Mouse (Mus musculus): ENCODE measurements at regions not wholly inside any gene's neighbourhood (a gene's known extent, or its start where the extent isn't known, plus 50 kb on each side); places are given as distances from the start of the nearest gene placed in this dataset.
A peak's percentile ranks its signal among the peaks of the same experiment; 100 is the strongest.

DNA sequence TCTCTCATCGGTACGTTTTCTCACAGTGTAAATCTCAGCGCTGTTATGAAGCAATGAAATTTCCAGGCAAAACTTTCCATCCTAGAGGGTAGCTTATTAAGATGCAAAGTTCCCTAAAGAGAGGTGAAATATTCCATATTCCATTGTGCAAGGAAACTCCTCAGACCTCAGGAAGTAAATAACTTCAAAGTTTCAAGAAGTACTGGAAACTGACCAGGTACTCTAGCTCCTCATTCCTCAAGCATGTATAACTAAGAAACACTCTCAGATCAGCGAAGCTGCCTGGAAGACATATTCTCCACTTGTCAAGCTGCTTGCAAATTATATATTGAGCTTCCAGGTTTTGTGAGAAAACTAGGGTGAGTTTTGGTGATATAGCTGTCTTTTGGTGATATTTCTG, 279.8 kb upstream of the Mad2l1 start:
- DNase-seq: no peak

DNA sequence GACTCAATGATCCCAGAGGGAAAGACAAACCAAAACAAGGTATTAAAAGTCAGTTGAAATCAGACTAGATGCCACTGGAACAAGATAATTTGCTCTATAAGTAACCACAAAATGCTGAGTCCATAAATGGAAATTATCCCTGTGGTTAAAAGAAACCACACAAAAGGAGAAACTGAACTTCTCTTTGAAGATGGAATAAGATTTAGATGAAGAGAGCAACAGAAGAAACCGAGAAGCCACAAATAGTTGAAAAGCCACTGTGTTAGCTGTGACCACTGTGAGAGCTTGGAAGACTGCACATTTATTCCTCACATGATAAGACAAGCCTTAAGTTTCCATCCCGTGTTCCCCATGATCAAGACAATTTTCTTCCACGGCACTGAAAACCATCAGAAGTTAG, 271.8 kb upstream of the Mad2l1 start:
- no peak for DNase-seq

DNA sequence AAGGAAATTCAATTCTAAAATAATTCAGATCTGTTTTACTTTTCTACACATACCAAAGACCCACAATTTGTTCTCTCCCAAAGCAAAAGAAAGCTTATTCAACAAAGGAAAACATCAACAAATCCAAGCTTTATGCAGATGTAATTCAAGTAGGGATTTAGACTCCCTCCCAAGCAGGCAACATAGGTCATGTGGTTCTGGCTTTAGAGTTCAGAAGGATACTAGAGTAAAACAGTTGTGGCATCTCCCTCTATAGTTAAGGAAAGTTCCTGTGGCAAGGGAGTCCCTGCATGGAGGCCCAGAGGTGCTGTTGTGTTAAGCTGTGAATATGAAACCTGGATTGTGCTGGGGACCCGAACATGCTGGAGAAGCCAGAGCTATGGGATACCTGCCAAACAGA, 271.3 kb upstream of the Mad2l1 start:
- no peak for DNase-seq

DNA sequence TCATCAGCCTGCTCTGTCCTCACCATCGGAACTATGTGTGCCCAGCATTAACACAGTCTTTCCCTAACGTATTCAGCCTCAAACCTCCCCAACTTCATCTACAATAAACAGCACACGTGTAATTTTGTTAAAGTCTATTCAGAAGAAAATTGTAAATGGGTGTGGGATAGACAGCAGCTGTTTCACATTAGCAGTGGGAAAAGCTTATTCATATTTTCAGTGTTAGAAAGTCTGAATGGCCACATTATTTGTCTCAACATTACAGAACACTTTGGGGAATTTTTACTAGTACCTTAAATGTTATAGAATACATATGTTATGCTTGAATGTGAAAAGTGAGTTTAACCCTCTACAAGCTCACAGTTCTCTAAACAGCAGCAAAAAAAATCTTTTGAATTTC, 266.8 kb upstream of the Mad2l1 start:
- DNase-seq: no peak

DNA sequence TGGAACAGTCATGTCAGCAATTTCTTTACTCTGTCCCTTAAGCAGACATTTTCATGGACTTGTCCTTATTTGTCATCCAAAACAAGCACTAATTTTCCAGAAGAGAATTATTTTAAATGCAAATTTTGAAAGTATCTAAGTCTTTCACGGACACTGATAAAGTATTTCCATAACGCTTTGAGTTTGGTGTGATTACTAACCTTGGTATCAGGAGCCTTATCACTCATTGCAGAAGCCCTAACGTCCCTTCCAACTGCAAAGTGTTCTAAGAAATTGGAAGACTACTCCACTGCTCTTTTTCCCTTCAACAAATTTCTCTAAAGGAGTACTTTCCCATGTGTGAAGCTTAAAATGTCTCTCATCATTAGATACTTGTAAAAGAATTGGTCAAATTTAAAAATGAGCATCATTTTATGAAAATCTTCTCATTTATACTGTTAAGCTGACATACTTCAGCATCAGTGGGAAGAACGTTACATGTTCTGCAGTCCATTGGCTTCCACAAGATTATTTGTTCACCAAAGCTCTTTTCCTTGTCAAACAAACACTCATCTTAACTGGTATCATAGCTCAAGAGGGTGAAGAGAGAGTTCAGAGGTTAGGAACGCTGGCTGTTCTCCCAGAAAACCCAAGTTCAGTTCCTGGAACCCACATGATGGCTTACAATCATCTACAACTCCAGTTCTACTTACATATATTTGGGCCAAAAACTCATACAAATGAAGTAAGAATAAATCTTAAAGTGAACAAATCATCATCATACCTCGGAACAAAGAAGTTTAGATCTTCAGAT, 263.6 kb upstream of the Mad2l1 start:
- DNase-seq: no peak

DNA sequence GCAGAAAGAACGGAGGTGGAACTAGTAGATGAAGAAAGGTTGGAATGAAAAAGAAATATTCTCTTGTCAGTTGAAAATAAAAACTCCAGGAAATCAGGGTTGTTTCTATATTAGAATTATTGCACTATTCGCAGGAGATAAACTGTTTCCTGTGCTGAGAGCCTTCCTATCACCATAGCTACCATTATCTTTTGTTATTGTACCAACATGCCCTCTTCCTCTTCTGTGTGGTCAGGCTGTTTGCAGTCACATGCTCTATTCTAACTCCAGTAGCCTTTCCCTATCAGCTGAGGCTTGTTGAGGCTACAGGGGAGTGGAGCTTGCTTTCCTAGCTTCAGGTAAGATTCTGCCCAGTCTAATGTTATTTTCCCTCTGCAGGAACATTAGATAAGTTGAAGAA, 263.0 kb upstream of the Mad2l1 start:
- no peak for DNase-seq

DNA sequence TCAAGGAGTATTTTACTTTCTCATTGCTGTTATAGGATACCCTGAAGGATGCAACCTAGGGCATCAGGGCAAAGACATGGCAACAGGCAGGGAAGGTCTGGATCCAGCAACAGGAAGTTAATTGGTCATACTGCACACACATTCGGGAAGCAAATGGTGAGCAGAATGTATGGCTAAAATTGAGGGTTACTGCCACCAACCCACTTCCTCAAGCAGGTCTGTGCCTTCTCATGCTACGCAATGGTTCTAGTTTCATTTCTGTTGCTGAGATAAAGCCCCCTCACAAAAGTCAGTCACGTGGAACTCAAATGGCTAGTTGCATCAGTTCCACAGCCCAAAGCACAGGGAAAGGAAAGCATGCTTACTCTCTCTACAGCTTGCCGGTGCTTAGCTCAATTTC, 260.5 kb upstream of the Mad2l1 start:
- DNase-seq: no peak

DNA sequence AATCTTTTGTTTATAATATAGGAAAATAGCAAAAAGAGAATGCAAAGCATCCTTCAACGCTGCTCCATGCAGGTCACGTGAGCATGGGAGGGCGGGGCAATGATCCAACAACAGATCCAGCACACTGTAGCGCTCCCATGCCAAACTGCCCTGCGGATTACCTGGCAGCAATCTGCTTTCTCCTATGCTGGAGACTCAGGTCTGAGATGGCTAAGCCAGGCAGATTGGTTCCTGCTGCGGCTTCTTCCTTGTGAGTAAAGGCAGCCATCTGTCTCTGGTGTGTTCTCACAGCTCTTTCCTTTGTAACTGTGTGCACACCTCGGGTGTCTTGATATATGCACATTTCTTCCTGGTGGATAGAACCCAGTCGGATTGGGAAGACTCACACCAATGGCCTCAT, 254.5 kb upstream of the Mad2l1 start:
- no peak for DNase-seq

DNA sequence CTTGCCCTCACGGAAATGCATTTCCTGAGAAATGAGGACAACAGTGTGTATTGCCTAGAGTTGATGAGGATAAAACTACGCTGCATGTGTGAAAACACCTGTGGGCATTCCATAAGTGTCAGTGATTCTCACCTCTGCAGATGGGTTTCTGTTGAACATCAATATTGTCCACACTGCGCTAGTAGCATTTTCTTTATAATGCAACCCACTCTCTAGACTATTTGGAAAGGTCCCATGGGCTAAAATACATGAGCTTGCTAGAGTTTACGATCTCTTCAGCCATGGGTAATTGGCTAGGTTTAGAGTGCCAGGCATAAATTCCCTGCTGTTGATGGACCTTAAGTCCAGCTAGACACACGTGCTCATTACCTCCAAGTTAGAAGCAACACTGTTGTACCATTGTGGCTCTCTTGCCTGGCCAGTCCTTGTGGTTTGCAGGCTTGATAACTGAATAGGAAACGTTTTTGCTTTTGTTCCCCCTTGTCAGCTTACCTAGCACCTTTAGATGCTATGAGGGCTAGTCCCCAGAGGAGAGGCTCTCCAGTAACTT, 252.5 kb upstream of the Mad2l1 start:
- DNase-seq: no peak

DNA sequence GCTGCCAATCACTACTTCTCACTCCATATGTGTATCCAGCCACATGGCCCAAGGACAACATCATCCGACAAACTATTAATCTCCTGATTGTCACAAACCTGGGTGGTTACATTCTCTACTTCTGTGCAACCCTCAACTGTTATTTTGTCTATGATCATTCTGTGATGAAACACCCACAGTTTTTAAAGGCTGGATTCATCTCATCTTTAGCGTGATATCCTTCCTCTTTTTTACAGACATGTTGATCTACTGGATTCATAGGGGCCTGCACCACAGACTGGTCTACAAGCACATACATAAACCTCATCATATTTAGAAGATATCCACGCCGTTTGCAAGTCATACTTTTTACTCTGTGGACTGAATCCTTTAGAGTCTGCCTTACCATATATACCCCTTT, 251.7 kb upstream of the Mad2l1 start:
- no peak for DNase-seq

DNA sequence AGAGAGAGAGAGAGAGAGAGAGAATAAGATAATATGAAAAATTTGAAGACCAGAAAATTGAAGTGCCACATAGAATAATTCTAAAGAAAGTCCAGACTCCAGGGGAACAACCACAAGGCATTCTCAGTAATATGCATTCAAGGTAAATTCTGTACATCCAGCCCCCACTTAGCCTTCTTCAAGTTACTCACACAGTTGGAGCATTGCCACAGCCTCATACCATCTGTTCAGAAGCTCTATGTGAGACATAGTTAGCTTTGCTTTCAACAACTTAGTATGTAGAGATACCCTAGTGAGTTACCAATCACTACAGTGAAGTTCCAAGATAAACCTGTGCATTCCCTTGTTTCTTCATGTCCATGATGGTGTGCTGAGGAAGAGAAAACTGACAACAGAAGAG, 247.6 kb upstream of the Mad2l1 start:
- DNase-seq: no peak

DNA sequence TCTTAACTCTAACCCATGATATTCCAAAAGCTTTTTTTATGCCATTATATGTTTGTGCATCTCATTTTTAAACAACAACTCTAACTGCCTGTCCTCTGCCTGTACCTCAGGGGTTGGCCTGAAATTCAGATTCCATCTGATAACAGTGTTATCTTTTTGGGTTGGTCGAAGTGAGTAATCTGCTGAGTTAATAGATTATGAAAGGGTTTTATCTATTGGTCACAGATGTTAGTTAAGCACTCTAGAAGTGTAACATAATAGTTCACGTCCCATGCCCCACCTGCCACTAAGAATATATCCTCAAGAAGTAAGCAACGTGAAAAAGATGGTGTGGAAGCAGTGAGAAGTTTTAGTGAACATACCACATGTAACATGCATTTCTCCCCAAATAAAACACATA, 246.0 kb upstream of the Mad2l1 start:
- no peak for DNase-seq

DNA sequence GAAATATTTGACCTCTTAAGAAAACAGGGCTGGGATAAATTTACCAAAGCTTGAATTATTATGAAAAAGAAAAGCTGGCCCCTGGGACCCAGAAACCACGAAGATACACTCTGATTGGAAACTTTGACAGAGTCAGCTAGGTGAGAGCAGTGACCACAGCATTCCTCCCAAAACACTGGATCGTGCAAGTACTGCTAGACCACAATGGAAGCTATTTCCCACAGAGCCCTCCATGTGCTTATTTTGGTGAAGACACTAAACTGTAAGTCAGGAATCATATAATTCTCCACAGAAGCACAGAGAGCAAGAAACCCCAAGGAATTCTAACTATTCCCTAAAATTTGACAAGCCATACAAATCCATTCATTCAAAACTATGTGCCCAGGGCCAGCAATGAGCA, 243.6 kb upstream of the Mad2l1 start:
- no peak for DNase-seq

DNA sequence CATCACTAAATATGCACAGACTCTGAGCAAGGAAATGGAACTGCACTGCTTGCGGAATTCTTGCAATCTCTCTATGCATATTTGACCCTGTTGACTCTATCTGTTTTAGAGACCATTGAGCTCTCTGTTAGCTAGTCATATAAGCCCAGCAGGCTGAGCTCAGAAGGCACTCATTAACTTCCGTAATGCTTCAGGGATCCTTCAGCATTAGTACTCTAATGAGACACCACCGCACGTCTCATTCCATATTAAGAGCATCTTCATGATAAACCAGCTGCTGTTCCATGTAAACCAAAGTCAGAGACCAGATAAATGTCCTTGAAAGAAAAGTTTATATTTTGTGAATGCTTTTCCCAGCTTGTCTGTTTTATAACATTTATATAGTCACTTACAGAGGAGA, 237.1 kb upstream of the Mad2l1 start:
- no peak for DNase-seq

DNA sequence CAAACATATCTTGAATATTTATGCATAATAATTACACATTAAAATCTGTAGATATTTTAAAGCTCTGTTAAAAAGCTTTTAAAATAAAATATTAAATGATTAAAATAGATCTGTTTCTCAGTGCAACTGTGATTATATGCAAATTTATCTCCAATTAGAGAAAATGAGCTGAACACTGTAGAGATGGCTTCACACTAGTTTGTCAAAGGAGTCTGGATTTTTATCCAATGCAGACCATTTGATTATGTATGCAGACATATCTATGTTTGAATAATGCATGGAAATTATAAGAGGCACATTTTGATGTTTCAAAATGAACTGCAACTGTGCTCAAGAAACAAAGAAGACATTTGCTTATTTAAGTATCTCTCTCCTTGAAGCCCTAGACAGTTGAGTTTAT, 235.0 kb upstream of the Mad2l1 start:
- DNase-seq: no peak

DNA sequence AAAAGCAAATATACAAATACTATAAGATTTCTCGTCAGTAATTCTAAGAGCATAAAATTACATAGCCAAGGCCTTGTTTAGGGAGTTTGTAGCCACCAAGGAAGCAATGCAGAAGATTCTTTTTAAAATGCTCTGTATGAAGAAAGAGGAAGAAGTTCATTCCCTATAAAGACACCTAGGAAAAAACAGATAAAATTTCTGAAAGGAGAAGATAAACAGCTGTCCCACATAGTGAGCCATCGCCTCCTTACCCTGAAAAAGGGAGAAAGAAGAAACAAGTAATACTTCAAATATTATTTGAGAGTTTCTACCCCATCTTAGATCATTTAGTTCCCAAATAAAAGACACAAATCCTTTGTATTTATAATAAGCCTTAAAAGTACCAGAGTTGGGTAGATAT, 190.3 kb upstream of the Mad2l1 start:
- DNase-seq: no peak

DNA sequence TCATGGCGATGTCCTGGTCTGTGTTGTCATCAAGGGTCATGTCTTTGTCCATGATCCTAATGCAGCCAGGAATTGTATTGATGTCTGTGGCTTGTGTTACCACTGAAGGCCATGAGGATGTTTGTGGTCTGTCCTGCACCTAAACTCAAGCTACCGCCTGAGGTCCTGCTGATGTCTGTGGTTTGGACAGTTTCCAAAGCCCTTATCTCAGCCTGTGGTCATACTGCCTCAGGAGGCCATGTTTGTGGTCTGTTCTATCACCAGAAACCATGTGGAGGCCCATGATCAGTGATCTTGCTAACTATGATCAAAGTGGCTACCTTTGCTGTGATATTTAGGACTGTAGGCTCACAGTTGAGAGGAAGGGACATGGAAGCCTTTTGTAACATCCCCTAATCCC, 187.8 kb upstream of the Mad2l1 start:
- no peak for DNase-seq

DNA sequence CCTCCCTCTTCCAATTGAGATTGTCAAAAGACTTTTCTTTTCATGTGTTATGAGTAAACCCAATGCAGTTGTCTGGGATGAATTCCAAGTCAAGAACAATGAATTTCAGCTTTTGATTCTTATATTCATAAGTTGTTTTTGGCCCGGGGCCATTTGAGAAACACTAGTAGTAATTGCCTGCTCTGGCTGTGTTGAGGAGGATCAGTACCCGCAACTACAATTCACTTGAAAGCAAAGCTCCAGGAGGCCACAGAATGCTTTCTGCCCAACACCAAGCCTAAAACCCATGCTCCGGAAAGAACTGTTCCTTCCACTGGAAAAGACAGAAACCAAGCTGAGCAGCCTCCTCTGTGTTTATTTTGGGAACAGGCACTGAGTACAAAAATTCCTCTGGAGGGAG, 174.1 kb upstream of the Mad2l1 start:
- DNase-seq: peak; percentile 21

DNA sequence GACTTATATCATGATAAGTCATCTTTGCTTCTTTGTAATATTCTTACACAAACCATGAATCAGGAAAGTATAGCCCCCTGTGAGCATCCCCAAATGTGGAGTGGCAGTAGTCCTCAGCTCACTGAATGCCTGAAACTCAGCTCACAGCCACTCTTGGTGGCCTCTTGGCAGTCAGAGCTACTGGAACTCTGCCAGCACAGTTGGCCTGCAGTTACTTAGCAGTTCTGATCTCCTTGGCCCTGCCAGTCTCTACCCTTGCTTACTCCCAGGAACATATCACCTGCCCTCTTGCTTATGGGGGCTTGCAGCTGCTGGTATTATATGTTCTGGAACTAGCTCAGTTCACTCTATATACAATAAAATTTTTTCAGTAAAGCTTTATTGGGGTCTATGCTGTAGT, 167.9 kb upstream of the Mad2l1 start:
- DNase-seq: peak; percentile 37

DNA sequence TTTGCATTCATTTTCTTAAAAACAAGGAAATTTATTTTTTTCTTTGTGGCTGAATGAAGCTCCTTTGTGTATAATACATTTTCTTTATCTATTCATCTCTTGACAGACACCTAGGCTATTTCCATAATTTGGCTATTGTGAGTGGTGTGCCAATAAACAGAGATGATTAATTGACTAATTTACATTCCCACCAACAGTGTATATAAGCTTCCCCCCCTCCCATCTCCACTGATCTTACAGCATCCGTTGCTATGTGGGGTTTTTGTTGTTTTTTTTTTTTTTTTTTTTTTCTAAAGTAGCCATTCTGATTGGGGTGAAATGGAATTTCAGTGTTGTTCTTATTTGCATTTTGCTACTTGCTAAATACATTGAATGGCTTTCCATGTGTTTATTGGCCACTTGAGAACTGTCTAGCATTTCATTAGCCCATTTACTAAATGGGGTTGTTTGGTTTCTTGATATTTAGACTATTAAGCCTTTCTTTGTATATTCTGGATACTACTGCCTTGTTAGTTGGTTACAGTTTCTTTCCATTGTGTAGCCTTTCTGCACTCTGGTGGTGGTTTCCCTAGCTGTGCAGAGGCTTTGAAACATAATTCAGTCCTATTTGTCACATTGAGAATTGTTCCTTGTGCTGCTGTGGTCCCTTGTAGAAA, 153.8 kb upstream of the Mad2l1 start:
- DNase-seq: no peak

DNA sequence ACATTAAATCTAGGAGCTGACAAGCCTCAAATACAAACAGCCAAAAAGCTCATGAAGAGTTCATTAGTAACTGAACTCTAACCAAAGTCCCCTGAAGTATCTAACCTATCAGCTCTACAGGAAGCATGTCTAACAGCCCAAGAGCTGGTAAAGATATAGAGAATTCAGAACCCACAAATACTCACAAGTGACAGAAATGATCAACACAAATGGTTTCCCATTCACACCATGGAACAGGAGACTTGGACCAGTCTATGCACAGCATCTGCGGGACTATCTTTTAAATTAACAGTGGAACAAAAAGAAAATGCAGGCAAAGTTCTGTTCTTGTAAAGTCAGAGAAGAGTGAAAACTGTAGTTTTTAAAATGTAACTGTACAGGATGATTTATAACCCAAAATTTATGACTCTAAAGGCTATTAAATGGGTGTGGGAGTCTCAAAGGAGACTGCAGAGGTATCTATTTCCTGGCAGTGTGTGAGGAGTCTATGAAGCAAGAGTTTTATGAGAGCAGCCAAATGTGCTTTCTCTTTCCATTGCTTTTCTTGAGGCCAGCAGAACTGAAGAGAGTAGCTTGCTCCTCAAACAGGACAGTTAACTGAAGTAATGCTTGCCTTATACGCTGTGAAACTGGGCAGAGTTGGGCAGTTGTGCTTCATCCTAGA, 152.7 kb upstream of the Mad2l1 start:
- DNase-seq: no peak

DNA sequence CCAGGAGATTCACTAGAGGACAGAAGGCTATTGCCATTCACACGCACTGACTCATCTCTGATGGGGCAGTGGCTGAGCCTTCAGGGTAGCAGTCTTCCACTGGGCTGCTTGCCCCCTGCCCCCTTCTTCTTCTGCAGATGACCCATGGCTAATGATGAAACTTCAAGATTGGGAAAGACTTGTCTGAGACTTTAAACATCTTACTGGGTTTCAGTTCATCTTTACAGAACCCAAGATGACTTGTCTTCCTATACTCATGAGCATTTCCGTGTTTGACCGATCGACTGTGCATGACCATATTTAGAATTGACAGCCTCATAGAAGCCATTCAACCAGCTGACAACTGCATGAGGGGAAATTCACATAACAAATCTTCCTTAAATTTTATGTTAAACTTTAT, 140.0 kb upstream of the Mad2l1 start:
- DNase-seq: no peak

DNA sequence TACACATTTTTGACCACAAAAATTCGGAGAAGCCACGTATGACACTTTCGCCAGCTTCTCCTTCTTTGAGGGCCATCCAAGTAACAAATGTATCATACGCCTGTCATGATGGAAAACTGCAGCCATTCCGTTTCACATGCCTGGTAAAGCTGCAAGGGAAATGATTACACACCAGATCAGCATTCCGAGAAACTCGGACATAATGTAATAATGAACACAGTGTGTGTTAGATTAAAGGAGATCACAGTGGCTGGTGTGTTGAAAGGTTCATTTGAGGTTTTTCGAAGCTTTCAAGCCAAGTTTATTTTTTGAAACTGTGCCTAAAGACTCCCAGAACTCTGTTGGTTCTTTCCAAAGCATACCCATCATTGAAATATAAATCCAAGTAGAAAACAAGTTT, 137.8 kb upstream of the Mad2l1 start:
- DNase-seq: no peak

DNA sequence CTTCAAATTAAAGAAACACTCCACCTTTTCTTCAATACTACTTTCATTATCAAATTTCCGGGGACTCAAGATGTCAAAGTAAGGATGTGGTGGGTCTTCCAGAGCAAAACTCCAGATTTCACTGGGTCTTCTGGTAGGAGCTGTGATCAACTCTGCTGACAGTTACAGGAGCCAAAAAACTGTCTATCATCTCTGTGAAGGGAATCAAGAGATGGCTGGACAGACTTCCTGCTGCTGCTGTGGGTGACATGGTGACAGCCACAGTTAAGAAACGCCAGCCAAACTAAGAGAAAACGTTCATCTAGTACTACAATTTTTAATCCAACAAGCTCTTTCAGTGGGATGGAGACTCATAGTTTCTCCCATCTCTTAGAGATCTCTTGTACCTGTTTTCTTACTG, 136.5 kb upstream of the Mad2l1 start:
- DNase-seq: no peak

Measured in adrenal gland, postnatal 14 days (tissue).